Mouse (Mus musculus) kidney, postnatal 25 days (tissue): Measurements from ENCODE around the gene 1810010D01Rik.

Experiments
- DNase-seq, 2 experiments: peaks; one replicate each; pipeline ENCODE4 v3.0.0; 2021; ENCODE audit warnings: mixed read lengths in 2 of 2

Gene 1810010D01Rik

DNA sequence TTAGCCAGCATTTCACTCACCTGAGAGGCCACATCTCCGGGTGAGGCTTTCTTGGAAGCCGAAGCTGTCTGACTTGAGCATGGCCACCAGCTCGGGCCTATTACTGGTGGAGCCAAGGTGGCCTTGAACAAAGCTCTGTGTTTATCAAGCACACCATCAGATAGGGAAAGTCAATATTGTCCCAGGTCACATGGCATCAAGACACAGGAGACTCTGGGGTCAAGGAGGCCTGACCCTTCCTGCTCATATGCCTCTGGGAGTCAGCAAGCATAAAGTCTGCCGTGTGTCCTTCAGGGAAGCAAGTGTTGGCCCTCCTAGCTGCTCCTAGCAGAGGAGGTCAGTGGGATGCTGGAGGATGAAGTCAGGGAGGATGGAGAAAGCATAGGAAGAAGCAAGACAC, at the start of gene 1810010D01Rik:
1810010D01Rik (minus strand) TSS at position 114 of the 400 bp plus-strand sequence.
- DNase-seq = no peak

DNA sequence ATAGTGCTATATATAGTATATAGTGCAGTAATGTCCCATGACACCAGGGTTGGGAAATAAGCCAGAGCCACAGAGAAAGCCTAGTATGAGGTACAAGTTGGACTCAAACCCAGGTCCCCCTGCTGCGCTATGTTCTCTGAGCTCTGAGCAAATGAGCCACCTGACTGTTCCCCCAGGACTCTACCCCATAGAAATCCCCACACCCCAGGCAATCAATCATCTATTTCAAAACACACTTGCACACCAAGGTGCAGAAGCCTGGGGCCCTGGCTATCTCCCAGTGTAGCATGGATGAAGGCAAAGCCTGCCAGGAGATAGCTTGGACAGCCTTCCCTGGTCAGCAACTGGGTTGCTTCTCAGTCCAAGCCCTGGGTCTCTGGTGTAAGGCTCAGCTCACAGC, 48.2 kb upstream of the 1810010D01Rik start:
- DNase-seq = no peak

DNA sequence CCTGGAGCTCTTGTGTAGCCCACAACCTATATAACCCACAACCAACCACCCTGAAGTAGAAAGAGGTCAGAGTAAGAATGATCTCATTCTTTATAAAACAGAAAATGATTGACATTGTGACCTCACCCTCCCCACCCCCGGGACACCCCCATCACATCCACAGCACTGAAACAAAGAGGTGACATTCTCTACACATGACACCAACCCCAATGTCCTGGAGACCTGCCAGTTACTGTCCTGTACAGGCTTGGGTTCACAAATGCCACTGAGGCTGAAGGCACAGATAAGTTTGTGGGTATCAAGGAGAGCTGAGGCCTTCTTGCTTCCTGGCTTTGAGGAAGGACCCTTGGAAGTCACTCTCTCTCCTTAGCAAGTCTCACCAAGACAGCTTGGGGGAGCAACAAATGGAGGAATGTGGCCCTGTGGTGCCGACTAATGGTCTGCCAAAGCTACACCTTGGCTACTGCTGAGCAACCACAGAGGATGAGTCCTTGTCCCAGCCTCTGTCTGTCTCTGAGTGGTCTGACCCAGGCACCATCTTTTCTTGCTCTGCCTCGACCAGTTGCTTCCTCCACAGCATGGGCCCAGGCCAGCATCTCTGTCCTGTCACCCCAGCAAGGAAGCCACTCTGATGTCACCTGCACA, 46.2 kb upstream of the 1810010D01Rik start:
- no peak for DNase-seq

DNA sequence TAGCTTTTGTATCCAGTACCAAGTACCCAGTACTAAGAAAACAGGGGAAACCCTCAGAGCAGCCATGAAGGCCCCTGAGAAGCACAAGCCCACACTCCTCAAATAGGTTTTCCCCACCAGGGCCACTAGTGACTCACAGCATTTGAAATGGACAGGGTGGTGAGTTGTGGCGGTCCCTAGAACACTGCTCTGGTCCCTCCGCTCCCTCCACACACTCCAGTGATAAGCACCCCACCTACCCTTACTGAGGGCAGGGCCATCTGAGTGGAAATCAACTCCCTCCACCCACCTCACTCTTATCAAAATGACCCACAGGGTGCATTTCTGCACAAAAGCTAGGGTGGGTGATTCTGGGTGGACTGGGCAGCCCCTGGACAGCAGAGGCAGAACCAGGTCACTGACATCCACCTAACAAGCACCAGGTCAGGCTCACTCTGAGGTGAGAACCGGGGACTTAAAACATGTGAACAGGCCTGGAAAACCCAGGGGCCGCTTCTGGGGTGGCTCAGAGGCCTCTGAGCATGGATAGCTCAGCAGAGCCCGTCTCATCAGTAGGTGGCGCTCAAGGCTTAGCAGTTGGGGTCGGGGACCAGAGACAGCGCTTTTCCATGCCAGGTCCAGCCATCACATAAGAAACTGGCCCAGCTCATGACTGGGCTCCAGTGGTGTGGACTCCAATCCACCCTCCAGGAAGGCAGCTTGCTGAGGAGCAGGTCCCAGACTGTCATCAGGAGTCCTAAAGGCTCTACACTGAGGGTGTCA, 45.0 kb upstream of the 1810010D01Rik start:
- DNase-seq = peak; percentile 80 to 90

DNA sequence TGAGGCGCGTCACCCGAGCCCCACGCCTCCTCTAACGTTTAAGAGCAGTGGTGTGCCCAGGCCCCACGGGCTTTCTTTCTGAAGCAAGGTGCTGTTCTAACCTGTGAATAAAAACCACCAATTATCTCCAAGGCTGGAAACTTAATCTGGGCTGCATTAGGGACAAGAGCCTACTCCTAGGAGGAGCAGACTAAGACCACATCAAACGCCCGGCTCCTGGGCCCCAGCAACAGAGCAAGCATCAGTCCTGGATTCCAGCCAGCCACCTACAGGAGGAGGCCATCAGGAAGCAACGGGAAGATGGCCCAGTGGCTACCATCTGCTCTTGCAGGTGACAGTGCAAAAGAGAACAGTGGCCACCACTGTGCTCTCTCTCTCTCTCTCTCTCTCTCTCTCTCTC, 42.3 kb upstream of the 1810010D01Rik start:
- DNase-seq = no peak

DNA sequence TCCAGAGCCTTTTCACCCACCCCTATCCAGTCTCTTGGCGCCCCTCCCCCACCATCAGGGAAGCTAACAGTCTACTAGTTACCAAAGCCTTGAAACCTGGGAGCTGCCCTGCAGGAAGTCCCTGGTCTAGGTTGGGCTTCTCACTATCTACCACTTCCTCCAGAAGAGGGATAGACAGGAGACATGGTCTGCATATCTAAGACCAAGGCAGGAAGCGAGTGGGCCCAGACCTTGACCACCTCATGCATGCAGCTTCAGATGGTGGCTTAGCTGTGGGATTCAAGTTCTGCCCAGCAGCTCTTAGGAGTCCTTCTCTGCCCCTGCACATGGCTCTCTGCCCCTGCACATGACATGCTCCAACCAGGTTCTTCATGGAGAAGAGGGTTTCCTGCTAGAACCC, 41.0 kb upstream of the 1810010D01Rik start:
- no peak for DNase-seq

DNA sequence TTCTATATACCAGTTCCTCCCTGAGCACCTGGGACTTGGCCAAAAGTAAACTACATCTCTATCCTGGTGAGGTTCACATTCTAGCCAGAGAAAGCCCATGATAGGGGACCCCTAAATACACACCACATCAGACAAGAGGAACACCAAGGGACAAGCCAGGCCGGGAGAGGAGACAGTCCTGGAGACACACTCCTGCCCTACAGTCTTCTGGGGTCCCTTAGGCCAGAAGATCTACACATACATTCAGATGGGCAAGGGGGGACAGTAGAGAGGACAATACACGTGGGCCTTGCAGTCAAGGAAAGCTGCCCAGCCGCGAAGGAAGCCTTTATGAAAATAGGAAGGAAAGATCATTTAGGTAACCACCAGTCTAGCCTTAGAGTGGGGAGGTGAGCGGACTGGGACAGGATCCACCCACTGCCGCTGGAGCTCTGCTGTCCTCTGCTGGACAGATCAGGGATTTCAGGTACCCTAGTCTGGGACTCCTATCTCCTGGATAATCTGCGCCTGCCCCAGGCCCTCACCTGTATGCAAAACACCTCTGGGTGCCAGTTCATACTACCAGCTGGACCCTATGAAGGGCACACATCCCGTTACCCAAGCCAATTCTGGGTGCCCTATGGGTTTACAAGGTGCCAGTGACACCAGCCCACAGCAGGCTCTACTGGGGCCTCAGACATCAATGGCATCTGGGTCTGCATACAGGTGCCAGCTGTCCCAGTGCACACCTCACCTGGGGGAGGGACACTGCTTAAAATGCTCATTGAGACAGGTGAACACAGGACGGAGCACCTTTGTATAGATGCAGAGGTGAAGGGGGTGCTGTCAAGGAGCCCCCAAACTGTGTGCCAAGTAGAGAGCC, 35.2 kb upstream of the 1810010D01Rik start:
- peak; percentile 89 to 93 for DNase-seq

DNA sequence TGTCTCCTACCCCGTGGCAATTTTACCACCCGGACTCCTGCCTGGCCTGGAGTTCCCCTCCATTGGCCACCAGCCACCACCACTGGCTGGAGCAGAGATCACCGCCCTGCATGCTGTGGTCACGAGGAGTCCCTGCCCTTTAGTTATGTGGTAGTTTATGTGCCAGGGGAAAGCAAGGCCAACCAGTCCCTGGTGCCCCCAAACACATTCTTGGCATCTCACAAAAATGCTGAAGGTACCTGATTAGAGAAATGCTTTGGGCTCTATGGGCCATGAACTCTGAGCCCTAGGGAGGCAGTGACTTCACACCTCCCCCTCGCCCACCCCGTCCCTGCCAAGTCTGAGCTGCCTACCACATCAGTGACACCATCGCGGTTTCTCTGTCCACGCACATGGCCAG, 34.1 kb upstream of the 1810010D01Rik start:
- DNase-seq = peak; percentile 91 to 96

DNA sequence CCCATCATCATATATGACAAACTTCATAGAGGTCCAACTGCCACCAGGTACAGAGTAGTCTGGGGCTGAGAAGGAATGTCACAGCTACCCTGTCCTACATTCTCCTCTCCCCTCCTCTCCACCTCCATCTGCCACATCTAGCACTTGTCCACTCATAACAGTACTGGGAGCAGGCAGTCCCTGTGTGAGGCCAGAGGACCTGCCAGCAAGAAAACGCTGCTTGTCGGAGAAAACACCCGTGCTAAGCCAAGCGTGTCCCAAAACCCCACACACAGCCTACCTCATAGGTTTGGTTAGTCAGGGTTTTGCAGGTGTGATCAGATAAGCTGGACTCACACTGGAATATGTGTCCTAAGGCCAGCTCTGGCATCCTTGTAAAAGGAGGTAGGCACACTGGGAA, 33.0 kb upstream of the 1810010D01Rik start:
- no peak for DNase-seq

DNA sequence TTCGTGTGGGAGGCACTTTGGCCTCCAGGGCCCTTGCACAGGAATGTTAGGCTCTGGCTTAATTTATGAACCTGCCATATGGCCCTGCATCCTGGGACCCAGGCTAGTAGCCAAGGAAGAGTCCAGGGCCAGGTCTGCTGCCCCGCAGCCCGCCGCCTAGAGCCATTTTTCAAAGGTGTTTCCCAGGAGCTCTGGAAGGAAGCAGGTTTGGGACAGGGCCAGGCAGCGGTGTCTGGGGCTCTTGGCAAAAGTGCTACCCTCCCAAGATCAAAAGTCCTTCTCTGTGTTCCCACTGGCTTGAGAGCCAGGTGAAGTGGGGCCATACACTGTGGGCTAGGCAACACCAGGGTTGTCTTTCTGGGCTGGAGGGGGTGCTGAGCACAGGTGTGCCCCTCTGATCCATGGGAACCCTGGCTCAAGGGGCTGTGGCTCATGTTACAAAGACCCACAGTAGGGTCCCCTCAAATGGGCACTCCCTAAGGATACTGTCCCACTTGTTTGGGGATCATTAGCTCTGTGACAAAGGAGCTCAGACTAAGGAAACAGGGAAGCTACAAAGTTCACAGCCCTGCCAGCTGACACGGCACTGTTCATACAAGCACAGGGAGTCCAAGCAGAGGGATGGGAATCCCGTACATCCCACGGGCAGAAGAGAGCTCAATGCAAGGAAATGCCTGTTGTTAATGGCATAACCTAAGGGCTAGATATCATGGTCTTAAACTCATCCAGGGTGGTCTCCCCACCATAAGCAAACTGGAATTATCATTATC, 32.0 kb upstream of the 1810010D01Rik start:
- peak; percentile 76 to 88 for DNase-seq

DNA sequence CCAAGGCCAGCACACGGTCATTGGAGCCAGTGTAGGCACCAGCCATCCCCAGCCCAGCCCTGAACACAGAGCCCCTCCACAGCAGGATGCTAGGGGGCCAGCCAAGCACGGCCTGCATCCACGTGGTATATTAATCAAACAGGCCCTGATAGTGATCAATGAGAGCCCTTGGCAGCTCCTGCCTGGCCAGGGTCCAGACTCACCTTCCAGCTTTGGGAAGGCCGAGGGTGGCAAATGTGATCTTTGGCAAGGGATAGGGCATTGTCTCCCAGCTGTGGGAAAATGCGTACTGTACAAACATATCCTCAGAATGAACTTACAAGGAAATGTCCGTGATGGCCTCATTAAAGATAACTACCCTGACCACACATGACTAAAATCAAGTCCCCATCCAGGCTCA, 31.2 kb upstream of the 1810010D01Rik start:
- DNase-seq = peak; percentile 52 to 63

DNA sequence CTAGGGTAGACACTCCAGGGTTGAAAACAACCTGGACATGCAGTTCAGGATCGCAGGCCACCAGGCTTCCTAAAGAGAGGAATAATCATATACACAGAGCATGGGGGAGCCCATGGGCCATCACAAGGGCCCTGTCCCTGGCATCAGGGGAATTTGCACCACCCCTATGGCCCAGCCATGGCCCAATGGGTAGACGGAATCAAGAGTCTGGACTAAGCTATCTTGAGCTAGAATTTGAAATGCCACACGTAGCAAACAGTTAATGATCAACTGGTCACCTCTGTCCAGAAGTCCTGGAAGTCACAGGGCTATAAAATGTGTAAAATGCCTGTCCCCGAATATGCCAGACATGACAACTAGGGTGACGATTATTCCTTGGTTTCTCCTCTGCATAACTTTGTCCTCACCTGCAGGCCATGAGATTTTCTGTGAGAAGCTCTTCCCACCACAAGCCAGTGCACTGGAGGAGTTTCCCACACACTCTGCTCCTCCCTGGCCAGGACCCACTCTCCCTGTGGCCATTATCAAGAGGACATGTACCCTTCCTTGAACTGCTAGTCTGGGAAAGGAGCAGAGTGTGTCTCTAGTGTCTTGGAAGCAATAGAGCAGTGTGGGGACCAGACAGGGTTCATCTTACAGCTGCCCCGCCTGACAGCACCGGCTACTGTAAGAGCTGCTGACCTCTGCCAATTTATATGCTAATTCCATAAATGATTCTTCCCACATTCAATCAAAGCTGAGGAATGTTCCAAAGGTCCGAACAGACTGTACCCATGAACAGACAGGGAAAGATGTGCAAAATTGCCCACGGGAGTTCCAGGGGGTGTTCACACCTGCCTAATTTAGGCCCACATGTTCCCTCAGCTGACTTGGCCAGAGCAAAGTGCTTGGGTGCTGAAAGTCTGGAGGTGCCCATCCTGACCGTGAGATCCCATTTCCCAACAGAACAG, 27.2 kb upstream of the 1810010D01Rik start:
- DNase-seq = peak; percentile 75 to 91

DNA sequence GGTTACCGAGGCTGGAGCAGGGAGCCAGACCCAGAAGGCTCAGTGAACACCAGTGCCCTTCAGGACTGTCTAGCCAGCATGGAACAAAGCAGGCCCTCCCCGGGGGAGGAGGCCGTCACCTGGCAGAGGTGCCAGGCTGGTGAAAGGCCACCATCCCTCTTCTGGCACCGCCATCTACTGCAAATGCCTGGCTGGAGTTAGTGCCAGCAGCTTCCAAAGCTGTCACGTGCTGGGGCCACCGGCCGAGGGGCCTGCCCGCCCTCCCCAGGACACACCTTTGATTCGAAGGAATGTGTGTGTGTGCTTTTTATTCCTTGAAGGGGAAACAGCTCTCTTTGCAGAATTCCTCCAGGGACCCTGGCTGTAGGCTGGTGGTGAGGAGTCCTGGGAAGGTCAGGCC, 23.7 kb upstream of the 1810010D01Rik start:
- peak; percentile 91 to 98 for DNase-seq

DNA sequence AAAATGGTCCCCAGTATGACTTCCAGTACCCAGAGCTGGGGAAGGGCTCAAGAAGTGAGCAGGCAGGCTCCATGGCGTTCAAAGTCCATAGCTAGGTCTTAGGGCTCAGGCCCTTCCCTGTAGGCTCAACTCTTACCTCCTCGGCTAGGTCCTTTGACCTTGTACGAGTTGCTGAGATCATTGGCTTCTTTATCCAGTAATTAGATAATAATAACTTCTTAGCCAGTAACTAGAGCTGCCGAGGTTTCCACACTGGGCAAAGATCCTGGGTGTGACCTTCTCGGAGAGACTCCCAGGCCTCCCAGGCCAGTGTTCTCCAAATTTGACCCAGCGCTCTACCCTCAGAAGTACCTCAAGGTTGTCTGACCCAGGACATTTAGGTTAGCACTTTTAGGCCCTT, 18.7 kb upstream of the 1810010D01Rik start:
- DNase-seq = peak; percentile 31 to 71

DNA sequence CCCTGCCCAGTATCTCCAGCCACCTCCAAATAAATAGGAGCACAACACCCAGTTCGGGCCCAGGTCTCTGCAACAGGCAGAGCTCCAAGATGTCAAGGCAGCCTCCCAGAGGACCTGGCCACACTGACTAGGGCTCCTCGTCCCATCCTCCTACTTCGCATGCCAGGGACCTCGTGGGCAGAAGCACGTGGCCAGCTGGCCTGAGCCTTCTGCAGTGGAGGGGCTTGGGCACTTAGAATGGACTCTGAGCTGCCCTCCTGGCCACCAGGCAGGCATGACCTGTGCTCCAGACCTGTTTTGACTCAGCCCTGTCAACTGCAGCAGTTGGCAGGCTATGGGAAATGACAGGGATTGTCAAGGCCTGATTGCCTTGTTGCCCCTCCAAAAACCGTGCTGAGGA, 17.7 kb upstream of the 1810010D01Rik start:
- peak; percentile 80 to 94 for DNase-seq

DNA sequence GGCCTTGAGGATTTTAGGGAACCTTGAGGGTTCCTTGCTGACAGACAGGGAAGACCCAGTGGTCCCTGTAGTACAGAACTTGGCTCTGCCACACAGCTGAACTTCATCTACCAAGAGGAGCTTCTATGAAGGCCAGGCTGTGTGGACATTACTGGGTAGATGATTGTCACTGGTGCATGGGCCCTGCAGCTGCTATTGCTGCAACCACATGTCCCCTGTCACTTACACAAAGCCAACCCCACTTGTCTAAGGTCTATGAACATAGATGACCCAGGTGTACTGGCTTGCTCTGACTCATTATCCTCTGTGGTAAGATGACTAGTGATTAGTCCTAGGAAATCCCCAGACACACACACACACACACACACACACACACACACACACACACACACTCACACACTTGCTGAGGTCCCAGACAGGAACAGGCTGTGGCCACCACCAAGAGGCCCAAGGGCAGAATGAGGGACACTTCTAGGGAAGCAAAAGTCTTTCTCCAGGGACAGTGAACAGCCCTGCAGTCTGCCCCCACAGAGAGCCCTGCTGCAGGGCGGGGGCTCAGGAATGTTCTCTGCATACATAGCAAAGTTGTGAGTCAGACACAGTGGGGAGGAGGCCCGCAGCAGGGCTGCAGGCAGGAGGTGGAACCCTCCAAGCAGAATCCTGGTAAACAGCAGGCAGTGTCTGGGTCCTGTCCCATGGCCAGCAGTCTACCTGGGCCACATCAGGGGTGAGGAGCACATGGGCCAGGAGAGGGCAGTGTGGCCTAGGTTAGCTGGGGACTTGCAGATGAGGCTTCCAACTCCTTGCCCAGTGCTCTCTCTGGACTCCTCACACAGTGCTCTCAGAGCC, 14.1 kb upstream of the 1810010D01Rik start:
- DNase-seq = peak; percentile 76 to 84

DNA sequence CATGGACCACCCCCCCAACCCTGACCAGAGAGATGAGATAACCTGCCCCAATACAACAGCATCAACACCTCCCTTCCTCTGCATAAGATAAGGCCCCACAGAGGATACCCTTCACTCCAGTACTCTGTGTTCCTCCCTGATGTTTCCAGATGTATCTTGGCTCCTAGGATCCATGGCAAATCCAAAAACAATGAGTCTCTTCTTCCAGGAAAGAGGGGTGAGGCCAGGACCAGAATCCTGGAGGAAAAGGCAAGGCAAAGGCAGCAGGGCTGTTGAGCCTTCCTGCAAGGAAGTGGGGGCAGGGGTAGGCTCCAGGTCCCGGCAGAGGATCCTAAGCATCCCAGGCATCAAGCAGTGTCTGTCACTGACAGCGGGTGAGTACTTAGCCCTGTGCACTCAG, 13.4 kb upstream of the 1810010D01Rik start:
- no peak for DNase-seq

DNA sequence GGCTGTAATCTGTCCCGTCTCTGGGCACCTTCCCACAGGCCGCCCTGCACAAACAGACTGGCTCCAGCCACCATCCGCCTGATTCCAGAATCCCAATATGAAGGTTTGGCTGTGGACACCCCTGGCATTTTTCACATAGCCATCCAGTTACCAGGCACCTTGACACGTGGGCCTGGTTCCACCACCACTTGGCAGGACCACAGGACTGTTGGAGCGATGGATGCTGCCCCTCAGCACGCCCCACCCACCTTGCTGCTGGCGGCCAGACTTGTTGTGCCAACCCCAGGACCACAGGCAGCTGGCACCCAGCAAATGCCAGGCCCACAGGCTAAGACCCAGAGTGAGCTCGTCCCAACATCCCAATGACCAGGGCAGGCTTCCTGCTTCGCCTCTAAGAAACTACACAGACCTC, 11.5 kb upstream of the 1810010D01Rik start:
- peak; percentile 45 to 80 for DNase-seq

DNA sequence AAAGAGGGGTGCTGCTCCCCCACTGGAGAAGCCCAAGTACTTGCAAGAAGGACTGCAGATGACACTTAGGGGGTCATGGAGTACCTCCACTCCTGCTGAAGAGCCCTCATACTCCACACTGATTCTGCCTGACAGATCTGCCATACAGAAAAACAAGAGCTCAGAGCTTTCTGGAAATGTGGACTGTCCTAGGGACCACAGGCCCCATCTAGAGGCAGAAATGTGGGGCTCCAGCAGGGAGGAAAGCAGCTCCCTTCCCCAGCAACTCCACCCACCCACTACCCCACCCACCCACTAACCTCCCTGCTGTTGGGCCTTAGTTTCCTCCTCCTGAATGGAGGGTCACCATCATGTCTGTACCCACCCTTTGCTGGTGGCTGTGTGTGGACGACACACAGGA, 8.7 kb upstream of the 1810010D01Rik start:
- peak; percentile 47 to 70 for DNase-seq

DNA sequence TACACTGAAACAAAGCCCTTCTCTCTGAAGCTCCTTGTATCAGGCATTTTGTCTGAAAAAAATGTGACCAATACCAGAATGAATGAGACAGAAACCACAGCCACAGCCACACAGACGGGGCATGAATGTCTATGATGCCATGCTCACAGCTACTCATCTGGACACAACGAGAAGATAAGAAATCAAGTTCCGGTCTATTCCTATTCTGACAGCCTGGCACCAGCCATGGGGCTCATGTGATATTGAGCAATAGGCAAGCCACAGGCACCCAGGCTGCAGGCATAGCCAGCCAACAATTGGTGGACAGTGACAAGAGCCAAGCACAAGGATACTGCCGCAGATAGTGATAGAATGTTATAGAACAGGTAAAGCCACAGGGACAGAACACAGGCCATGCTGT, 7.6 kb upstream of the 1810010D01Rik start:
- no peak for DNase-seq
